Mouse (Mus musculus): Measurements from ENCODE around the gene Slc23a2.
A peak's percentile ranks its signal among the peaks of the same experiment; 100 is the strongest.

The Slc23a2 gene

GRCm38 (mm10) chr2:132144971-132145691 is at the start of gene Slc23a2:
TSS of gene Slc23a2 (minus strand) at chr2:132145108.
- DNase-seq (ENCODE audit: low spot score in 2 of 2): peak; percentile 33 to 48

- no peak for DNase-seq (ENCODE audit: low spot score in 2 of 2)
Observed at GRCm38 (mm10) chr2:132190602-132191161, 45.8 kb upstream of the Slc23a2 start.

- no peak for DNase-seq (ENCODE audit: low spot score in 2 of 2)
Observed at GRCm38 (mm10) chr2:132183874-132184273, 39.0 kb upstream of the Slc23a2 start.

GRCm38 (mm10) chr2:132180463-132181205 is 35.7 kb upstream of the Slc23a2 start:
- no peak for DNase-seq (ENCODE audit: low spot score in 2 of 2)

- DNase-seq (ENCODE audit: low spot score in 2 of 2): no peak
Observed at GRCm38 (mm10) chr2:132179371-132179770, 34.5 kb upstream of the Slc23a2 start.

GRCm38 (mm10) chr2:132177406-132177805 is 32.5 kb upstream of the Slc23a2 start:
- DNase-seq (ENCODE audit: low spot score in 2 of 2): no peak

- peak in 1 of 2 experiments; percentile 10 for DNase-seq (ENCODE audit: low spot score in 2 of 2)
Observed at GRCm38 (mm10) chr2:132176289-132176848, 31.5 kb upstream of the Slc23a2 start.

GRCm38 (mm10) chr2:132174048-132174447 is 29.1 kb upstream of the Slc23a2 start:
- no peak for DNase-seq (ENCODE audit: low spot score in 2 of 2)

- DNase-seq (ENCODE audit: low spot score in 2 of 2): no peak
Observed at GRCm38 (mm10) chr2:132171939-132172338, 27.0 kb upstream of the Slc23a2 start.

- no peak for DNase-seq (ENCODE audit: low spot score in 2 of 2)
Observed at GRCm38 (mm10) chr2:132169150-132169549, 24.2 kb upstream of the Slc23a2 start.

- no peak for DNase-seq (ENCODE audit: low spot score in 2 of 2)
Observed at GRCm38 (mm10) chr2:132163626-132164025, 18.7 kb upstream of the Slc23a2 start.

GRCm38 (mm10) chr2:132157482-132157881 is 12.6 kb upstream of the Slc23a2 start:
- DNase-seq (ENCODE audit: low spot score in 2 of 2): no peak

- no peak for DNase-seq (ENCODE audit: low spot score in 2 of 2)
Observed at GRCm38 (mm10) chr2:132152670-132153069, 7.8 kb upstream of the Slc23a2 start.

GRCm38 (mm10) chr2:132151592-132151991 is 6.7 kb upstream of the Slc23a2 start:
- DNase-seq (ENCODE audit: low spot score in 2 of 2): no peak

GRCm38 (mm10) chr2:132150926-132151325 is 6.0 kb upstream of the Slc23a2 start:
- no peak for DNase-seq (ENCODE audit: low spot score in 2 of 2)

GRCm38 (mm10) chr2:132146502-132146901 is 1.6 kb upstream of the Slc23a2 start:
- DNase-seq (ENCODE audit: low spot score in 2 of 2): no peak

- no peak for DNase-seq (ENCODE audit: low spot score in 2 of 2)
Observed at GRCm38 (mm10) chr2:132143943-132144927, 673 bp downstream of the Slc23a2 start.

GRCm38 (mm10) chr2:132142606-132143005 is 2.3 kb downstream of the Slc23a2 start:
- no peak for DNase-seq (ENCODE audit: low spot score in 2 of 2)

GRCm38 (mm10) chr2:132140536-132140935 is 4.4 kb downstream of the Slc23a2 start:
- DNase-seq (ENCODE audit: low spot score in 2 of 2): no peak

- no peak for DNase-seq (ENCODE audit: low spot score in 2 of 2)
Observed at GRCm38 (mm10) chr2:132139099-132139498, 5.8 kb downstream of the Slc23a2 start.

All from frontal cortex, postnatal 14 days (tissue).